In genomic region chrX:22769971-22770530, GRCm38 (mm10) we compare ENCODE assay signal across 21 mouse cellular contexts.
DNase-seq lines count a peak whose midpoint lies in the region; ATAC-seq and TF ChIP-seq lines count a peak whose summit lies in the region.
"Had no signal": no experiment of that assay in that cellular context is flagged by ENCODE, and none has a peak within 500 bp of the region (broad histone marks: within the 10 kb centered on the region; RNA-seq: fewer than 3 reads in every experiment).

No protein-coding gene starts in this region.

- no peak for ATAC-seq in embryonic facial prominence, embryonic 14.5 days (ENCODE audit: low read depth)
- ATAC-seq in lung, embryonic 14.5 days (ENCODE audit: insufficient read depth) = no peak
- ATAC-seq in lung, postnatal 0 days = no peak
- ATAC-seq: intestine, postnatal 0 days; liver, postnatal 0 days had no signal

- H3K9me3 ChIP-seq in embryonic facial prominence, embryonic 14.5 days (ENCODE audit: control insufficient read depth, low read length) = no peaks in the 10 kb centered on the region
- no peaks in the 10 kb centered on the region for H3K9me3 ChIP-seq in embryonic facial prominence, embryonic 10.5 days
- no peaks in the 10 kb centered on the region for H3K9me3 ChIP-seq in lung, embryonic 14.5 days (ENCODE audit: low read depth, low read length)
- H3K9me3 ChIP-seq in lung, postnatal 0 days (ENCODE audit: low read length) = no peaks in the 10 kb centered on the region
- H3K9me3 ChIP-seq: heart, embryonic 13.5 days; neural tube, embryonic 15.5 days had no signal

- no peak overlapping the region for H3K4me3 ChIP-seq in embryonic facial prominence, embryonic 14.5 days (ENCODE audit: low read depth, low read length)
- no peak overlapping the region for H3K4me3 ChIP-seq in embryonic facial prominence, embryonic 10.5 days
- no peak overlapping the region for H3K4me3 ChIP-seq in lung, embryonic 14.5 days (ENCODE audit: low read depth, low read length)
- no peak overlapping the region for H3K4me3 ChIP-seq in lung, postnatal 0 days (ENCODE audit: low read depth, low read length)
- H3K4me3 ChIP-seq: erythroblast, embryonic 14.5 days; heart, embryonic 13.5 days; layer of hippocampus, adult 2 months; neural tube, embryonic 15.5 days had no signal

- no peak for TF ChIP-seq EP300 in lung, postnatal 0 days (IDR thresholded peaks at IDR 0.05)

- DNase-seq in embryonic facial prominence, embryonic 14.5 days (ENCODE audit: low spot score) = peak; percentile 30
- no peak for DNase-seq in embryonic facial prominence, embryonic 10.5 days (ENCODE audit: low spot score)
- DNase-seq in gastrocnemius, postnatal 10 days = peak; percentile 2
- DNase-seq in gastrocnemius, postnatal 36 days = no peak
- peak; percentile 2 for DNase-seq in lung, embryonic 14.5 days
- DNase-seq in lung, postnatal 0 days (ENCODE audit: low spot score) = no peak
- peak; percentile 78 for DNase-seq in brain, embryonic 14.5 days (ENCODE audit: low read depth)
- DNase-seq: adrenal gland, postnatal 14 days; cerebellum, adult 9-10 months; kidney, postnatal 25 days; liver, postnatal 0 days; lung, postnatal 14 days; thymus, adult 2 months; thymus, postnatal 4 days had no signal

- intact Hi-C loops in gastrocnemius, postnatal 36 days (cut with DNase I) = no loop called here

- no peak for TF ChIP-seq POLR2A in brain, embryonic 14.5 days (IDR thresholded peaks at IDR 0.05; ENCODE audit: borderline replicate concordance, extremely low read depth, insufficient read depth, insufficient read length, poor library complexity, severe bottlenecking)

- no peak overlapping the region for H3K27ac ChIP-seq in embryonic facial prominence, embryonic 14.5 days (replicated peaks; ENCODE audit: low read depth, low read length)
- H3K27ac ChIP-seq in embryonic facial prominence, embryonic 10.5 days (replicated peaks) = no peak overlapping the region
- H3K27ac ChIP-seq in lung, embryonic 14.5 days (ENCODE audit: low read depth) = no peak overlapping the region
- no peak overlapping the region for H3K27ac ChIP-seq in lung, postnatal 0 days (ENCODE audit: low read length)
- H3K27ac ChIP-seq: heart, embryonic 13.5 days; layer of hippocampus, adult 2 months; neural tube, embryonic 15.5 days; stomach, postnatal 0 days had no signal

- H3K4me2 ChIP-seq in embryonic facial prominence, embryonic 14.5 days (ENCODE audit: low read depth, low read length) = no peak overlapping the region
- H3K4me2 ChIP-seq in lung, embryonic 14.5 days = no peak overlapping the region
- no peak overlapping the region for H3K4me2 ChIP-seq in lung, postnatal 0 days (replicated peaks; ENCODE audit: low read depth, low read length)
- H3K4me2 ChIP-seq: heart, embryonic 13.5 days; liver, embryonic 11.5 days; neural tube, embryonic 15.5 days had no signal

- TF ChIP-seq CTCF in lung, embryonic 14.5 days (IDR thresholded peaks at IDR 0.05; ENCODE audit: low read depth) = no peak
- no peak for TF ChIP-seq CTCF in lung, postnatal 0 days (IDR thresholded peaks at IDR 0.05)
- TF ChIP-seq CTCF in brain, embryonic 14.5 days (IDR thresholded peaks at IDR 0.05; ENCODE audit: borderline replicate concordance, extremely low read depth, insufficient read depth, insufficient read length) = no peak

- WGBS in embryonic facial prominence, embryonic 14.5 days = 79% methylated on average over 1 of the region's 1 CpGs
- 92% methylated on average over 1 of the region's 1 CpGs for WGBS in embryonic facial prominence, embryonic 10.5 days
- WGBS in lung, embryonic 14.5 days = 71% methylated on average over 1 of the region's 1 CpGs
- 76% methylated on average over 1 of the region's 1 CpGs for WGBS in lung, postnatal 0 days

- no peak overlapping the region for H3K9ac ChIP-seq in embryonic facial prominence, embryonic 14.5 days (ENCODE audit: low read depth, low read length)
- H3K9ac ChIP-seq in lung, embryonic 14.5 days = no peak overlapping the region
- no peak overlapping the region for H3K9ac ChIP-seq in lung, postnatal 0 days (replicated peaks; ENCODE audit: low read depth)
- H3K9ac ChIP-seq: heart, embryonic 13.5 days; liver, postnatal 0 days; neural tube, embryonic 15.5 days had no signal

- H3K36me3 ChIP-seq in embryonic facial prominence, embryonic 14.5 days (ENCODE audit: control insufficient read depth, insufficient read depth, low read length) = no peaks in the 10 kb centered on the region
- H3K36me3 ChIP-seq in embryonic facial prominence, embryonic 10.5 days (replicated peaks) = no peaks in the 10 kb centered on the region
- H3K36me3 ChIP-seq in lung, embryonic 14.5 days (ENCODE audit: insufficient read depth) = no peaks in the 10 kb centered on the region
- H3K36me3 ChIP-seq in lung, postnatal 0 days (ENCODE audit: insufficient read depth, low read length) = no peaks in the 10 kb centered on the region
- H3K36me3 ChIP-seq: heart, embryonic 13.5 days; neural tube, embryonic 15.5 days had no signal

- H3K27me3 ChIP-seq in embryonic facial prominence, embryonic 14.5 days (replicated peaks; ENCODE audit: control insufficient read depth, insufficient read depth, low read length) = no peaks in the 10 kb centered on the region
- H3K27me3 ChIP-seq in embryonic facial prominence, embryonic 10.5 days (replicated peaks; ENCODE audit: low read depth, poor library complexity, severe bottlenecking) = no peaks in the 10 kb centered on the region
- no peaks in the 10 kb centered on the region for H3K27me3 ChIP-seq in lung, embryonic 14.5 days (ENCODE audit: insufficient read depth, low read length)
- no peaks in the 10 kb centered on the region for H3K27me3 ChIP-seq in lung, postnatal 0 days (replicated peaks; ENCODE audit: insufficient read depth, low read length)
- H3K27me3 ChIP-seq: heart, embryonic 13.5 days; neural tube, embryonic 15.5 days had no signal

- H3K4me1 ChIP-seq in embryonic facial prominence, embryonic 14.5 days (ENCODE audit: control insufficient read depth, insufficient read depth, low read length) = no peaks in the 10 kb centered on the region
- H3K4me1 ChIP-seq in embryonic facial prominence, embryonic 10.5 days = no peaks in the 10 kb centered on the region
- no peaks in the 10 kb centered on the region for H3K4me1 ChIP-seq in lung, embryonic 14.5 days (ENCODE audit: insufficient read depth)
- H3K4me1 ChIP-seq in lung, postnatal 0 days (ENCODE audit: insufficient read depth, low read depth, low read length) = no peaks in the 10 kb centered on the region
- H3K4me1 ChIP-seq: heart, embryonic 13.5 days; neural tube, embryonic 15.5 days had no signal

Comparison
In these comparisons a context has a peak if more than half of its experiments do, and no peak if none do; other contexts are left out.
1. DNase-seq: peak in embryonic facial prominence, embryonic 14.5 days (single experiment), gastrocnemius, postnatal 10 days (single experiment), lung, embryonic 14.5 days (single experiment) and brain, embryonic 14.5 days (single experiment); none in embryonic facial prominence, embryonic 10.5 days (single experiment), gastrocnemius, postnatal 36 days (0 of 2) and lung, postnatal 0 days (single experiment).